Mouse (Mus musculus) stomach, postnatal 0 days (tissue): ENCODE results near the gene Oaz1. TPM values are rescaled to one million over a fixed set of nuclear protein-coding genes. Genes with fewer than 3 reads are reported as not detected.
"Not testable (repeated sequence)": the region's sequence is repeated elsewhere in the genome, so short reads cannot be mapped to it uniquely, and the experiment has no call there.

Experiments used
- ATAC-seq: fragments of 200-750 bp; cut with Nextera tagmentation; 2 replicates; pipeline ENCODE4 v1.8.0; 2017; ENCODE audit not compliant: low FRiP score, low TSS enrichment
- DNase-seq: peaks from one replicate; pipeline ENCODE4 v3.0.0-alpha.2; 2016; ENCODE audit warnings: low spot score
- H3K27ac ChIP-seq: fragments of 300-500 bp; sonication (generic); replicated peaks from 2 replicates; pipeline ENCODE4 v1.5.1; 2014; ENCODE audit warnings: mild to moderate bottlenecking, control low read depth
- H3K27me3 ChIP-seq: fragments of 300-500 bp; sonication (generic); 2 replicates; pipeline ENCODE4 v1.6.1; 2014; ENCODE audit warnings: low read length; ENCODE audit not compliant: control insufficient read depth, insufficient read depth
- H3K36me3 ChIP-seq: fragments of 300-500 bp; sonication (generic); 2 replicates; pipeline ENCODE4 v1.6.1; 2014; ENCODE audit warnings: low read length, mixed read lengths; ENCODE audit not compliant: control insufficient read depth, insufficient read depth
- H3K4me1 ChIP-seq: fragments of 300-500 bp; sonication (generic); replicated peaks from 2 replicates; pipeline ENCODE4 v1.6.1; 2014; ENCODE audit warnings: antibody characterized with exemption; ENCODE audit not compliant: control insufficient read depth, insufficient read depth
- H3K4me2 ChIP-seq: fragments of 300-500 bp; sonication (generic); replicated peaks from 2 replicates; pipeline ENCODE4 v1.6.1; 2014; ENCODE audit warnings: low read depth, mild to moderate bottlenecking, control low read depth, moderate library complexity
- H3K4me3 ChIP-seq: fragments of 300-500 bp; sonication (generic); 2 replicates; pipeline ENCODE4 v1.5.1; 2014; ENCODE audit warnings: low read depth, low read length, control low read depth
- H3K9ac ChIP-seq: fragments of 300-500 bp; sonication (generic); 2 replicates; pipeline ENCODE4 v1.6.1; 2014; ENCODE audit warnings: mild to moderate bottlenecking, low read length, control low read depth, mixed read lengths
- H3K9me3 ChIP-seq: fragments of 300-500 bp; sonication (generic); 2 replicates; pipeline ENCODE4 v1.6.1; 2016; ENCODE audit warnings: low read length; ENCODE audit not compliant: control insufficient read depth
- CTCF ChIP-seq: IDR thresholded peaks from 2 replicates; pipeline ENCODE4 v1.5.1; 2016; ENCODE audit warnings: antibody characterized with exemption, low read depth, mild to moderate bottlenecking, moderate library complexity
- EP300 ChIP-seq: optimal IDR thresholded peaks from 2 replicates; pipeline ENCODE3; 2016; ENCODE audit warnings: antibody characterized with exemption
- WGBS: fragments of 180-500 bp; shearing (Covaris S2); extraction: QIAGEN DNeasy Blood & Tissue Kit; methylation state at CpG from one replicate; pipeline ENCODE4 v1.1.7; 2014; 5-methylcytosine and 5-hydroxymethylcytosine counted together
- polyA plus RNA-seq: library from polyadenylated mRNA; unstranded; fragments of >200 nt; fragmentation: Nextera tagmentation; extraction: Ambion mirVana; gene quantifications from 2 replicates; pipeline ENCODE4 v1.2.1, GENCODE M21; 2015

Gene Oaz1
- polyA plus RNA-seq, 1 experiment from 2014 or later, result 1,070 TPM

GRCm38 (mm10) chr10:80823847-80824643 is 2.4 kb upstream of the Oaz1 start:
- no peak overlapping the region for H3K9ac ChIP-seq
- WGBS, result 53% methylated on average over 8 of the region's 8 CpGs

GRCm38 (mm10) chr10:80824827-80825226 is 1.6 kb upstream of the Oaz1 start:
- Histone ChIP-seq H3K4me3 (no peak overlapping the region), H3K27me3 (no peaks in the 10 kb centered on the region), H3K36me3 (no peaks in the 10 kb centered on the region), H3K27ac (no peak overlapping the region), H3K4me1 (peaks cover 3% of the 10 kb centered on the region; the same call in 1 of the 2 replicates), H3K9ac (no peak overlapping the region), H3K4me2 (no peak overlapping the region), H3K9me3 (no peaks in the 10 kb centered on the region)
- TF ChIP-seq EP300 (no peak), CTCF (no peak)
- ATAC-seq (no peak), DNase-seq (no peak)
- 63% methylated on average over 2 of the region's 2 CpGs for WGBS

More at GRCm38 (mm10) chr10:80823847-80824643, 2.4 kb upstream of the Oaz1 start:
- TF ChIP-seq EP300 (no peak), CTCF (no peak)
- no peak for ATAC-seq
- no peaks in the 10 kb centered on the region for H3K27me3 ChIP-seq
- peaks cover 3% of the 10 kb centered on the region; the same call in 1 of the 2 replicates for H3K4me1 ChIP-seq
- no peak for DNase-seq
- H3K4me2 ChIP-seq, result no peak overlapping the region
- no peaks in the 10 kb centered on the region for H3K36me3 ChIP-seq
- H3K4me3 ChIP-seq, result no peak overlapping the region
- H3K27ac ChIP-seq, result peak overlapping the region; percentile 13; the same call in 1 of the 2 replicates
- no peaks in the 10 kb centered on the region for H3K9me3 ChIP-seq

GRCm38 (mm10) chr10:80827063-80827869 is 810 bp downstream of the Oaz1 start:
- 6% methylated on average over 25 of the region's 29 CpGs for WGBS

GRCm38 (mm10) chr10:80827870-80828420 is 1.5 kb downstream of the Oaz1 start:
- peak overlapping the region; percentile 92 for H3K4me2 ChIP-seq
- H3K4me3 ChIP-seq, result peak overlapping the region; percentile 71
- peak overlapping the region; percentile 96 for H3K9ac ChIP-seq
- ATAC-seq (no peak), DNase-seq (no peak)
- TF ChIP-seq EP300 (no peak), CTCF (no peak)
- H3K27me3 ChIP-seq, result no peaks in the 10 kb centered on the region
- H3K4me1 ChIP-seq, result peaks cover 3% of the 10 kb centered on the region; the same call in 1 of the 2 replicates
- WGBS, result 66% methylated on average over 10 of the region's 10 CpGs
- no peak overlapping the region for H3K27ac ChIP-seq
- H3K9me3 ChIP-seq, result no peaks in the 10 kb centered on the region
- no peaks in the 10 kb centered on the region for H3K36me3 ChIP-seq

More at GRCm38 (mm10) chr10:80827063-80827869, 810 bp downstream of the Oaz1 start:
- H3K4me3 ChIP-seq, result peak overlapping the region; percentile 71
- H3K27me3 ChIP-seq, result no peaks in the 10 kb centered on the region
- no peak for TF ChIP-seq EP300
- TF ChIP-seq CTCF, result no peak
- no peaks in the 10 kb centered on the region for H3K9me3 ChIP-seq
- H3K27ac ChIP-seq, result peak overlapping the region; percentile 92
- H3K9ac ChIP-seq, result peak overlapping the region; percentile 96
- no peaks in the 10 kb centered on the region for H3K36me3 ChIP-seq
- ATAC-seq (no peak), DNase-seq (no peak)
- peak overlapping the region; percentile 92 for H3K4me2 ChIP-seq
- H3K4me1 ChIP-seq, result peaks cover 3% of the 10 kb centered on the region; the same call in 1 of the 2 replicates

GRCm38 (mm10) chr10:80828587-80828986 is 2.1 kb downstream of the Oaz1 start:
- H3K36me3 ChIP-seq, H3K27ac ChIP-seq, H3K4me2 ChIP-seq, H3K27me3 ChIP-seq, H3K9me3 ChIP-seq, H3K4me1 ChIP-seq, H3K9ac ChIP-seq, H3K4me3 ChIP-seq, DNase-seq, ATAC-seq: not testable (repeated sequence)
- WGBS, result 76% methylated on average over 7 of the region's 9 CpGs
